Mouse (Mus musculus) lung, adult 2 months (tissue): ENCODE measurements around the gene Golga5. TPM values are rescaled to one million over a fixed set of nuclear protein-coding genes. Genes with fewer than 3 reads are reported as not detected.
A peak's percentile ranks its signal among the peaks of the same experiment; 100 is the strongest.

Experiments
- DNase-seq: peaks from one replicate; pipeline ENCODE4 v3.0.0; 2022
- H3K4me1 ChIP-seq: fragments of 200-500 bp; 2 replicates; pipeline ENCODE4 v1.6.1; 2011; ENCODE audit warnings: low read length; ENCODE audit not compliant: control insufficient read depth, insufficient read depth
- H3K4me3 ChIP-seq: fragments of 200-500 bp; replicated peaks from 2 replicates; pipeline ENCODE3; 2011; ENCODE audit warnings: low read depth, mild to moderate bottlenecking, control low read depth, low read length; ENCODE audit errors: extremely low read depth
- CTCF ChIP-seq: fragments of 200-500 bp; IDR thresholded peaks from 2 replicates; pipeline ENCODE4 v1.5.1; 2011; ENCODE audit warnings: mild to moderate bottlenecking, low read length, control low read depth; ENCODE audit not compliant: insufficient read depth
- POLR2A ChIP-seq: fragments of 200-500 bp; IDR thresholded peaks from 2 replicates; pipeline ENCODE4 v1.6.1; 2011; ENCODE audit warnings: low read depth, mild to moderate bottlenecking, control low read depth, low read length, borderline replicate concordance; ENCODE audit errors: extremely low read depth
- WGBS: fragments of 180-500 bp; shearing (Covaris S2); methylation state at CpG from one replicate; pipeline ENCODE4 v1.1.7; 2018; 5-methylcytosine and 5-hydroxymethylcytosine counted together
- polyA plus RNA-seq: library from polyadenylated mRNA; depleted of rRNA; stranded (reverse); fragments of >200 nt; gene quantifications from 2 replicates; pipeline ENCODE4 v1.2.3, GENCODE M21; 2012; rRNA removed

Gene Golga5
- polyA plus RNA-seq, 1 experiment, result 11.9 TPM

DNA sequence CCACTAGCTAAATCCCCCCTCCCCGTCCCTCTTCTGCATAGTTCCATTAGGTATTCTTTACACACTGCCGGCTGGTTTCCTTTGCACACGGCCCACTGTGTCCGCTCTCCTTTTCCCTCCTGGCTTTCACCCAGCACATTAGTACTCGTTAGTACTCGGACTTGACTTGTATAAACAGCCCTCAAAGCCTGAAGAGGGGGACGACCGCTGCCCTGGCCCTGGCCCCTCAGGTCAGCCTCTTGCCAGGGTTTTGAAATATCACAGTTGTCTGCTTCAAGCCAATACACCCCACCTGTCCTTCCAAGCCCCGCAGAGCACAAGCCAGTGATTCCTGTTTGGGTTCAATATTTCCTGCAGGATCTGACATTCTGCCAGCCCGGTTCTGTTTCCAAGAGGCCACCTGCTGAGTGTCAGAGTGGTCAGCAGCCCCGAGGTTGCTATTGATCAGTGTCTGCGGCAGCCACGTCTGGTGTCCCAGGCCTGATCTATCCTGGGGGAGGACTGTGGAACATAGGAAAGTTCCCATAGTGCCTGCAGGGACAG is 52.9 kb downstream of the Golga5 start:
- no peak for TF ChIP-seq POLR2A
- no peak for TF ChIP-seq CTCF
- Histone ChIP-seq H3K4me3 (no peak overlapping the region), H3K4me1 (peaks cover 8% of the 10 kb centered on the region)
- WGBS, result 15% methylated on average over 13 of the region's 13 CpGs
- DNase-seq, result peak; percentile 57

DNA sequence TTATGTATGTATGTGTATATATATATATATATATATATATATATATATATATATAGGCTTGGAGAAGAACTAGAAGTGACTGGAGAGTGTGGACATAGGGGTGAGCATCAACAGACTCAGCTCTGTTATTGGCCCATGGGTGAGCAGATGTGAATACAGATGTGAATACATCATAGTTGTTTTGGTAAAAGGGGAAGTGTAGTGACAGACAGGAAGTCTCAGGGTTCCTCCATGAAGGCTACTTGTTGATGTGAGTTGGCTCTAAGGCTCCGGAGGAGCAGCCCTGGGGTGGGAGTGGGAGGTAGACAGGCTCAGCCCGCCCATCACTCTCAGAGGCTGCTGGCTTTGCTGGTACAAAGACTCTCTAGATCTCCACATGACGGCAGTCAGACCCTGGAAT is 55.3 kb downstream of the Golga5 start:
- H3K4me1 ChIP-seq, result peaks cover 8% of the 10 kb centered on the region
- H3K4me3 ChIP-seq, result no peak overlapping the region
- TF ChIP-seq POLR2A (no peak), CTCF (no peak)
- no peak for DNase-seq
- 39% methylated on average over 3 of the region's 3 CpGs for WGBS

DNA sequence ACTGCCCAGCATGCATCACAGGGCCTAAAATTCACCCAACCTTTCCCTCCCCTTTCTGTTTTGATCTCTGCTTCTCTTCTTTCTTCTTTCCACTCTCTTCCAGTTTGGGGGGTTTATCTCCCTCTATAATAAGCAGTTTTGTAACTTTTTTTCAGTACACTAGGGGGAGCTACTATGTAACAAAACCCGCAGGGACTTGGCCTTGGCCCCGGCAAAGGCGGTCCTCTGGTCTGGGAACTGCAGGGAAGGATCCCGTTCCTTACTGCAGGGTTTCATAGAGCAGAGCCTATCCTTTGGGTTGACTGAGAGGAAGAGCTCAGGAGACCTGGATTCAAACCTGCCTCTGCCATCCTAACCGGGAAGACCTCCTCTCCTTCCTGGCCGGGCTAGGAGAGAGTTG is 55.8 kb downstream of the Golga5 start:
- no peak for DNase-seq
- WGBS, result 26% methylated on average over 6 of the region's 6 CpGs
- peaks cover 8% of the 10 kb centered on the region for H3K4me1 ChIP-seq
- no peak overlapping the region for H3K4me3 ChIP-seq
- peak; percentile 29; the same call in 1 of the 2 replicates for TF ChIP-seq CTCF
- TF ChIP-seq POLR2A, result no peak

DNA sequence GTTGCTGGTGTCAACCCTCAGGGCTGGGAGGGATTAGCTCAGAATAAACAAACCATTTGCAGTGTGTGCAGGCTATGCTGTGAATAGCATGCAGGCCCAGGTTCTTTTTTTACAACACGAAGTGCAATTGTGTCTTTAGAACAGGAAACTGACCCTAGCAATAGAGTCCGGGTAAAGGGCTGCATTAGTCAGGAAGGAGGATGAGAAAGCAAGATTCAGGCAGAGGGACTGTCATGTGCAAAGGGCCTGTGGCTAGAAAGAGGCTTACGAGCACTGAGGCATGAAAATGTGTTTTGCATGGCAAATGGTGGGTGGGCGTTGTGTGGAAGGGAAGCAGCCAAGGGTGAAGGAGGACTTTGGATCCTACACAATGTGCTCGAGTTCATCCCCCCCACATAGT is 59.1 kb downstream of the Golga5 start:
- H3K4me1 ChIP-seq, result no peaks in the 10 kb centered on the region
- TF ChIP-seq POLR2A (no peak), CTCF (no peak)
- WGBS, result 66% methylated on average over 5 of the region's 5 CpGs
- DNase-seq, result no peak
- no peak overlapping the region for H3K4me3 ChIP-seq

DNA sequence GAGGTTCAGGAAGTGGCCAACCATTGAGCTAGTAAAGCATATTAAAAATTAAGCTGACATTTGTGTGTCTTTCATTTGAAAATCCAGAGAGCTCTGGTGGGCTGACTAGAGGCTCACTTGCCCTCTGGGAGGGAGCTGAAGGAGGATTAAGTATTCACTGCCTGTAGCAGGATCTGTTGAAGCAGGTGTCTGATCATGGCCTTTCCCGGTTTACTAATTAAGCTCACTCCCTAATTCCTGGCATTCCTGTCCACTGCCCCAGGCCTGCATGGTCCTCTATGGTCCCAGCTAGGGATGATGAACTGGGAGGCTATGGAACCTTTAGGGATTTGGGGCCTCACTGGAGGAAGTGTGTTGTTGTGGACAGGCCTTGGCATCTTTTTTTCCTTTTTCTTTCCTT is 66.9 kb downstream of the Golga5 start:
- no peak for TF ChIP-seq POLR2A
- 68% methylated on average over 1 of the region's 1 CpGs for WGBS
- Histone ChIP-seq H3K4me1 (no peaks in the 10 kb centered on the region), H3K4me3 (no peak overlapping the region)
- no peak for DNase-seq

DNA sequence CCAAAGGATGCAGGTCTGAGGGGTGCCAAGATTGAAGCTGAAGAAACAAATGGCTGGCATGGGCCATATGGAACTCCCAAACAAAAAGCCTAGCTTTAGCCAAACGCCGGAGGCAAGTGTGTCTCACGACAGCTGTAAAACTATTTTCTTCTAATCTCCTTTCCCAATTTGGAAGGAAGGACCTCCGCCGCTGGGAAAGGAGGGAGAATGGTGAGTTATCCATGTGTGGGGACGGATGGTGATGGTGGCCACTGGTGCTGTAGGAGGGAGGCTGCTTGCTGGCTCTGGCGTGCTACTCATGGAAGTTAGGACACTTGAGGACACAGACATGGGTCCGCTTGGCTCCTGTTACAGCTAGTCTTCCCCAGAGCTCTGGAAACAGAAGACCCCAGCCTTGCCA is 71.3 kb downstream of the Golga5 start:
- DNase-seq, result no peak
- TF ChIP-seq POLR2A (no peak), CTCF (no peak)
- Histone ChIP-seq H3K4me1 (no peaks in the 10 kb centered on the region), H3K4me3 (no peak overlapping the region)
- 71% methylated on average over 8 of the region's 8 CpGs for WGBS

DNA sequence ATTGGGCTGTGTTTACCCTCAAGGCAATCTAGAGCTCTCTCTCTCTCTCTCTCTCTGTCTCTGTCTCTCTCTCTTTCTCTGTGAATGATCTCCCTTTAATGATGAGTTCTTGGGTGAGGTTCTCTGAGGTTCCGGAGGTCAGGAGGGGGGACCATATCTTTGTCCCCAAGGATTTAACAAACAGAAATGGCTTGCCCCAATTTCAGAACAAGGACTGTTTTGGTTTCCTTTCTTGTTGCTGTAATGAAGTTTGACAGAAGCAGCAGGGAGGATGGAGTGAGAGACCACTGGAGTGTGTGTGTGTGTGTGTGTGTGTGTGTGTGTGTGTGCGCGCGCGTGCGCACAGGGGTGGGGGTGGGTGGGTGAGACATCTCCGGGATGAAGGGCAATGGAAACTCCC is 72.2 kb downstream of the Golga5 start:
- no peak for DNase-seq
- H3K4me3 ChIP-seq, result no peak overlapping the region
- no peaks in the 10 kb centered on the region for H3K4me1 ChIP-seq
- WGBS, result 93% methylated on average over 7 of the region's 7 CpGs
- no peak for TF ChIP-seq POLR2A
- no peak for TF ChIP-seq CTCF

DNA sequence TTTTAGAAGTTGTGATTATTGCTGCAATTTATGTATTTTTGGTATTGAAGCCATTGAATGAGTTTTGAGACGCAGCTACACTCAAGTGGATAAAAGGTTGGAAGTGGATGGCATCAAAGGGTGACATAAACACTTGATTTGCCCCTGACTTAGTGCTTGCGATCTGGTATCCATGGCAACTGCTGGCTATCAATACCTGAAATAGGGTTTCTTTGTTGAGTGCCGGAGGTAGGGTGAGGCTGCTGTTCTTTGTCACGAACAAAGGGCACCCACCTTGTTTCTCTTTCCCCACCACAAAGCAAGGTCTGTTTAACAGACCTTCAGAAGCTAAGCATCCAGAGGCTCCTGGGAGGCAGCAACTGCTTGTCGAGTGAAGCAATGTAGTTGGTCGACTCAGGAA is 76.2 kb downstream of the Golga5 start:
- WGBS, result 52% methylated on average over 6 of the region's 6 CpGs
- H3K4me3 ChIP-seq, result no peak overlapping the region

More for the DNA sequence above, 76.2 kb downstream of the Golga5 start:
- DNase-seq, result no peak
- H3K4me1 ChIP-seq, result no peaks in the 10 kb centered on the region
- no peak for TF ChIP-seq POLR2A
- TF ChIP-seq CTCF, result no peak

Other genes with a start within 250 kb of the Golga5 start
- 40.9 and 41.5 TPM in 2 replicates for gene Rin3, start 186.1 kb upstream of the Golga5 start, polyA plus RNA-seq
- 106 and 153 TPM in 2 replicates for gene Lgmn, start 29.3 kb upstream of the Golga5 start, polyA plus RNA-seq
- 0.25 and 1.0 TPM in 2 replicates for gene Chga, start 85.8 kb downstream of the Golga5 start, polyA plus RNA-seq
- gene Itpk1, start 235.8 kb downstream of the Golga5 start, polyA plus RNA-seq, result 23.0 and 26.3 TPM in 2 replicates